Mouse (Mus musculus) E14TG2a.4 (cell line): ENCODE measurements around the gene Tagln3.

Experiments used
- CTCF ChIP-seq: conservative IDR thresholded peaks from 2 replicates; pipeline ENCODE4 v1.5.1; 2014; ENCODE audit warnings: low read length
- POU5F1 ChIP-seq: IDR thresholded peaks from 2 replicates; pipeline ENCODE4 v1.6.1; 2014; ENCODE audit warnings: low read length, borderline replicate concordance

DNA sequence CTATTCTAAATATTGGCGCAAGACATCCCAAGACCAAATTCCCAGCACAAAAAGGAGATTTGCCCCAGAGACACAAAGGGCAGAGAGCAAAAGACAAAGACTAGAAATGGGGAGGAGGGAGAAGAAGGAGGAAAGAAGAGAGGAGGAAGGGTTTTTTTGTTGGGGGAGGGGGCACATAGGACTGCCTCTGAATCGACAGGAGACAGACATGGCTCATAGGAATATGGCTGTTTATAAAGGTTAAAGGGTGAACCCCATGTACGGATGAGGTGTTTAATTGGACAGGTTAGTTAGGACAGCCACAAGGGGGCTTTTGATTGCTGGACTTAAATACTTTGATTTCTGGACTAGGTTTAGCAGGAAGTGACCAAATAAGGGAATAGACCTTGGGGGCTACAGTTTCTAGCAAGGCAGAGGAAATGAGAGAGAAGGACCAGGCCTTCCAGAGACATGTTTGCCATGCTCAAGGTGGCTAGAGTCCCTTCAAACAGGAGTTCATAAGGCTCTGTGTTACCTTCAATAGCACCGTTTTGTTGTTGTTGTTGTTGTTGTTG is 19.3 kb upstream of the Tagln3 start:
- TF ChIP-seq CTCF (no peak; the same call in 1 of the 2 replicates), POU5F1 (no peak)
